Mouse (Mus musculus) spleen, postnatal 14 days (tissue): ENCODE measurements around the gene Spint3.

ENCODE experiments used
- DNase-seq, 2 experiments: peaks; one replicate each; pipeline ENCODE4 v3.0.0; 2021 to 2022; ENCODE audit warnings: low spot score in 2 of 2

Gene Spint3

GRCm38 (mm10) chr2:164550895-164551269 lies 22.4 kb downstream of the Spint3 start:
- no peak for DNase-seq

GRCm38 (mm10) chr2:164549963-164550894 lies 23.0 kb downstream of the Spint3 start:
- DNase-seq = no peak

- no peak for DNase-seq
Observed at GRCm38 (mm10) chr2:164549338-164549737, 23.9 kb downstream of the Spint3 start.

GRCm38 (mm10) chr2:164544454-164545097 lies 28.7 kb downstream of the Spint3 start:
- no peak for DNase-seq

- no peak for DNase-seq
Observed at GRCm38 (mm10) chr2:164543745-164544144, 29.5 kb downstream of the Spint3 start.

- DNase-seq = no peak
Observed at GRCm38 (mm10) chr2:164542598-164542997, 30.7 kb downstream of the Spint3 start.

- no peak for DNase-seq
Observed at GRCm38 (mm10) chr2:164542132-164542531, 31.1 kb downstream of the Spint3 start.

GRCm38 (mm10) chr2:164540652-164541427 lies 32.4 kb downstream of the Spint3 start:
- no peak for DNase-seq

DNA sequence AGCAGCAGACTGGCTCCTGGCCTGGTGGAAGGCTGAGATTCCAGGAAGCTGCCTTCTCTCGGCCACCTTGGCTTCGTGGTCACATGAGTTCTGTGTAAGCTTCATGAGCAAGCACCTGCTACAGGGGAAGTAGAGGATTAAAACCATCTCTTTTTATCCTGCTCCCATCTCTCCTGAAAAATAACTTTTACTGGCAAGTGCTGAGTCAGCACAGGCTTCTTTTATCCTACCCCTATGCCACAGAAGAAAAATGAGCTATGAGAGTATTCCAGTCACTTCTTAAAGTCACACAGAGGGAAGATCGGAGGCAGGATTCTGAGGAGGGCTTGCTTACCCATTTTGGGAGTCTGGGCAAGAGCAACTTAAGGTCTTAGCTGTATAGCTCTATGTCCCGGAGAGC lies 36.3 kb downstream of the Spint3 start:
- no peak for DNase-seq

- DNase-seq = no peak
Observed at GRCm38 (mm10) chr2:164534315-164534714, 38.9 kb downstream of the Spint3 start.

DNA sequence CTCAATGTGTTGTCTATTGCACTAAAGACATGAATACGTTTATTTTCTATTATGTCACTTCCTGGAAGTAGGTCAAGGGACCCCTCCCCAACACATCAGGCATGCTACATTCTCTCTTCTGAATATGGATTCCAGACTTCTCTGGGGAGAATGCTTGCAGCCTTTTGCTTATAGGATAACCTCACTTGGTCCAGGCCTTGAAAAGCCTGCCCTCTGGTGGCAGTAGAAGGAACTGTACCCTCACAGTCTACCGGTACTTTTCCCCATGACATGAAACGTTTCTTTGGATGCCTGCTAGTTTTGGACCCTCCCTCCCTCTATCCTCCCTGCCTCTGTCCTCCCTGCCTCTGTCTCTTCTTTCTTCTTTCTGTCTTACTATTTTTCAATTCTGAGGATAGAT lies 42.1 kb downstream of the Spint3 start:
- peak; percentile 45 to 68 for DNase-seq

DNA sequence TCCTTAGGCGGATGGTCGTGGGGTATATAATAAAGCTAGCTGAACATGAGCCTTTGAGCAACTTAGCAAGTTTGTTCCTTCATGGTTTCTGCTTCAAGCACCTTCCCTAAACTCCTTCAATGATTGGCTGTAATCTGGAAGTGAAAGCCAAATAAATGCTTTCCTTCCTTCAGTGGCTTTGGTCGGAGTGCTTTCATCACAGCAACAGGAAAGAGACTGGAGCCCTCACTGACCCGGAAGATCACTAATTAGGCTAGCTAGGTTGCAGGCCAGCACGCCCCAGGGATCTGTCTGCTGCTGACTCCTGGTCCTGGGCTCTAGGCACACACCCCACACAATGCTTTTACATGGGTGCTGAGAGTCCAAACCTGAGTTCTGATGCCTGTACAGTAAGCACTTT lies 44.7 kb downstream of the Spint3 start:
- DNase-seq = no peak

- no peak for DNase-seq
Observed at GRCm38 (mm10) chr2:164523301-164523773, 49.9 kb downstream of the Spint3 start.

GRCm38 (mm10) chr2:164522280-164522679 lies 51.0 kb downstream of the Spint3 start:
- no peak for DNase-seq

DNA sequence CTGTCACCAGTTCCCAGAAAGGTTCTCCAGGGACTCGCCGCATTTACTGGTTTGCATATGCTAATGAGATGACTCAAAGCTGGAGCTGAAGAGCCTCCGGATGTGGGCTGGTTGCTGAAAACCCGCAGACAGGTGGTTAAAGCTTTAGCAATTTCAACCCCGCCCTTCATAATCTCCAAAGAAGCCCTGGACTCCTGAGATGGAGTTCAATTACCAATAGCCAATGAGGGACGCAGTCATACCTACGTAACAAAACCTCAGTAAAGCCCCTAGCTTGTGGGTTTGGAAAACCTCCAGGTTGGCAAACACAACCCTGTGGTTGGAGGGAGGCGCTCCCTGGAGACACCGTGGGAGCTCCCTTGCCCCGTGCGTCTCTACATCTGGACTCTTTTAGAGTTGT lies 51.4 kb downstream of the Spint3 start:
- peak in 1 of 2 experiments; percentile 41 for DNase-seq

DNA sequence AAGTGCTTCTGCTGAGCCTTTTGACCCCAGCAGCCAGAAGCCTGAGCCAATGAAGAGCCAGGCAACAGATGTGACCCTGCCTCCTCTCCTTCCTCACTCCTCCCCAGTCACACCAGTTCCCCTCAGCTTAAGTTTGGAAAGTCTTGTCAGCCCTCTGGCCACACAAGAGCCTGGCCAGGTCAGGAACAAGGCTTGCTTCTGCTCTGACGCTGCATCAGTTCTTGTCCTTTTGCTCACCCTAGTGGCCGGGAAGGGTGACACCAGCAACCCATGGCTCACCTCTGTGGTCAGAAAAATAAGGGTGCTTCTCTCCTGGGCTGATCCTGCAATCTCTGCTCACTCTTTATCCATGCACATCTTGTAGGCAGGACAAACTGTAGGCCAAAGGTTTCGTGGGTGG lies 52.5 kb downstream of the Spint3 start:
- peak in 1 of 2 experiments; percentile 40 for DNase-seq
